Mouse (Mus musculus): ENCODE data around the gene Zcchc14.

DNA sequence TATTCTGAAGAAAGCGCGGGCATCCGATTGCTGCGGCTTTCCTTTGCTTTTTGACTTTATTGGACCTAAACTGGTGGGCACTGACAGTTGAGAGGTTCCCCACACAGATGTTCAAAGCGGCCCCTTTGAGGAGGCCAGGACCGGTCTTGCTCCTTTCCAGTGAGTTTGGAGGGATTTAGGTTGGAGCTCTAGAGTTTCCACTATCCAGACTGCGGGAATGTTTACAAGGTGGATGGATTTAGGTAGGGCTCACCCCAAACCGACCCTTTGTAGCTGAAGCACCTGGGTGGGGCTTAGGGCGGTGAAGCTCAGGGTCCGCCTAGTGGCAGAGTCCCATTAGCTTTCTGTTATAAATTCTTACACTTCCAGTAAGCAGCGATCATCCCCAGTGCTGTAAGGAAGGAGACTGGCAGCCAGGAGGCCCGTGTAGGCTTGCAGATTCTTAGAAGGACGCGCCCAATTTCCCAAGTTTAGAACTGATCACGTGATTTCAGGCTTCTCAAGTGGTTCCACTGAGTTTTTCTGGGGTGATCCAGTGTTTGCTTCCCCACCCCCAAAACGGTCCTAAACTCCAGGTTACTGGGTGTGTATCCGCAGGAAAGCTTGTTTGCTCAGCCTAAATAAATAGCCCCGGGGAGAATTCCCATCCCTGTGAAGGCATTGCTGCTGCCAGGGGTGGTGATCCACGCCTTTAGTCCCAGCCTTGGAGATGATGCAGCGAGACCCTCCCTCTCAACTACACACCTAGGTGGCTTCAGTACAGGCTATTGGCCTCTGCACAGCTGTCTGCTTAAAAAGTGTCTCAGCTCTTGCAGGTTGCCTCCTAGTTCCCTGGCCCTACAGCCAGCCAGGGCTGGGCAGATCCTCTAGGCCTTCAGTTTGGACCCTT lies 61.3 kb downstream of the Zcchc14 start:
- TF ChIP-seq POLR2A (IDR thresholded peaks at IDR 0.05; ENCODE audit: extremely low read depth, insufficient read depth, low read length) (no peak), CTCF (IDR thresholded peaks at IDR 0.05; ENCODE audit: extremely low read depth, insufficient read depth, low read length) (no peak)

Measured in cortical plate, adult 2 months (tissue).